Mouse (Mus musculus) c-Kit-negative CD71-positive TER-119-positive erythroid progenitor cells, embryonic 14.5 days (primary cell): ENCODE data around the gene Ccdc42.

ENCODE experiments used
- DNase-seq: peaks from one replicate; pipeline ENCODE4 v3.0.0-alpha.2; 2013; ENCODE audit warnings: low read depth, low spot score

Ccdc42 gene

GRCm38 (mm10) chr11:68586721-68587120, at the start of gene Ccdc42:
Ccdc42 (plus strand) TSS chr11:68587021.
- DNase-seq = no peak

- DNase-seq = no peak
These were observed 47.2 kb upstream of the Ccdc42 start for GRCm38 (mm10) chr11:68539621-68540020.

DNA sequence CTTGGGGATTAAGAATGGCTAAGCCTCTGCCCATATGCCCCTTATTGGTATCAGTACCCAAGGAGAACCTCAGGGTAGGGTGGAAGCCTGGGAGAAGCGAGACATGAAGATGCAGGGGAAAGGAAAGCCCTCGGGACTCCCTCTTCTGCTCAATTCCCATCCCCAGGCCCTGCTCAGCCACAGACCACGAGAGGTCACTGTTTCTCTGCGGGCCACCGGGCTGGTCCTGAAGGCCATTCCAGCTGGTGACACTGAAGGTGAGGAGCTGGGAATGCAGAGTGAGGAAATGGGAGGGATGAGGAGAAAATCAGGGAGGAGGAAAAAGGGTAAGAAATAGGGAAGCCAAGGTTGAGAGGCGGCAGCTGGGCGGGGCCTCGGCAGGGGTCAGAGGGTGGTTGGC, 42.3 kb upstream of the Ccdc42 start:
- no peak for DNase-seq

DNA sequence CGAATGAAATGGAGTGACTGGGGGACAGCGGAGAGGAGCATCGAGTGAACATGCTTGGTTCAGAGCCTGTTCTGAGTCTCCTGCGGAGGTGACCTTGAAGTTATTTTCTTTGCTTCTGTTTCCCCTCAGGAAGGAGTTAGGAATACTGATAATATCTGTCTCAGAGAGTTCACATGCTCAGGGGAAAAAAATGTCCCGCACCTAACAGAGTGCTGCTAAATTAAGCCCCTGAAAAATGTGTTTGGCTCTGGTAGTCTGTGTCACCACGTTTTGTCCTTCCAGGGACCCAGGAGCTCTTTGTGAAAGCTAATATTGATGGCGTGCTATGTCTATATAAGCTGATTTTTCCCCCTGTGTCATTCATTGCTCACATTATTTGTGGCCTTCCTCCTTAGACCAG, 41.6 kb upstream of the Ccdc42 start:
- DNase-seq = no peak

DNA sequence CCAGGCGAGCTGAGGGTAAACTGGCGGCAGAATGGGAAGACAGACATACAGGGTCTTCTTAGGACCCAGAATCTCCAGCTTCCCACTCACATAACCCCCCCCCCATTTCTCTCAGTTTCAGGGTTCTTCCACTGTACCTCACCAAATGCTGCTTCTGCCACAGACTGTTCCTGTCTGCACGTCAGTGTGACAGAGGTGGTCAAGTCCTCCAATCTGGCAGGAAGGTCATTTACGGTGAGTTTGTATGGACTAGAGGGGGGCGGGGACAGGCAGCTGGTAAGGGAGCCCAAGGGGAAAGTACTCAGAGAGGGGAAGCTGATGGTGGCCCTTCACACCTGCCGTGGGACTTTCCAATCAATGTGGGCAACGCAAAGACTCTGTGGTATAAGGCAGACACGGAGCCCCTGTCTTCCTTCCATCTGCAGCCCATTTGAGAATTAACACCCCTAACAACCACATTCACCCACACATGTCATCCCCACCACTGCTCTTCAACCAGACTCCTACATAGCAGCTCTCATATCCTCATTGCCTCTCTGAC, 41.1 kb upstream of the Ccdc42 start:
- DNase-seq = no peak

- DNase-seq = no peak
These were observed 39.3 kb upstream of the Ccdc42 start for GRCm38 (mm10) chr11:68547484-68547883.

- no peak for DNase-seq
These were observed 37.2 kb upstream of the Ccdc42 start for GRCm38 (mm10) chr11:68549597-68549996.

DNA sequence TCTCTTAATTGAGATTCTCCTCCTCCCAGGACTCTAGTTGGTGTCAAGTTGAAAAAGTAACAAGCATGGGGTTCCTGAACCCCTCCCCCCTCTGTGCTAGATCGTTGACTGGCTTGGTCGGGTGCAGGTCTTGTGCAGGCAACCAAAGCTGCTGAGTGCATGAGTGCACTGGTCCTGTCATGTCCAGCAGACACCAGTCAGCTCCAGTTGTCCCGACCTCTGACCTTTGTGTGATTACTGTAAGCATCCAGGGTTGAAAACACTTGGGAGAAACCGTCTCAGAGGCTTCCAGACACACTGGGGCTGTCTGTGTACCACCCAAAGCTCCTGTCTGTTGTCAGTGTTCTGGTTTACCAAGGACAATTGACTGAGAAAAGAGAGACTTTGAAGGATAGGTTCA, 36.5 kb upstream of the Ccdc42 start:
- DNase-seq = no peak

GRCm38 (mm10) chr11:68553981-68554471, 32.8 kb upstream of the Ccdc42 start:
- no peak for DNase-seq

- no peak for DNase-seq
These were observed 30.8 kb upstream of the Ccdc42 start, which contains the start of gene Mfsd6l for GRCm38 (mm10) chr11:68555918-68556584. Mfsd6l (plus strand) TSS chr11:68556186.

GRCm38 (mm10) chr11:68559546-68559945, 27.3 kb upstream of the Ccdc42 start:
- DNase-seq = no peak

DNA sequence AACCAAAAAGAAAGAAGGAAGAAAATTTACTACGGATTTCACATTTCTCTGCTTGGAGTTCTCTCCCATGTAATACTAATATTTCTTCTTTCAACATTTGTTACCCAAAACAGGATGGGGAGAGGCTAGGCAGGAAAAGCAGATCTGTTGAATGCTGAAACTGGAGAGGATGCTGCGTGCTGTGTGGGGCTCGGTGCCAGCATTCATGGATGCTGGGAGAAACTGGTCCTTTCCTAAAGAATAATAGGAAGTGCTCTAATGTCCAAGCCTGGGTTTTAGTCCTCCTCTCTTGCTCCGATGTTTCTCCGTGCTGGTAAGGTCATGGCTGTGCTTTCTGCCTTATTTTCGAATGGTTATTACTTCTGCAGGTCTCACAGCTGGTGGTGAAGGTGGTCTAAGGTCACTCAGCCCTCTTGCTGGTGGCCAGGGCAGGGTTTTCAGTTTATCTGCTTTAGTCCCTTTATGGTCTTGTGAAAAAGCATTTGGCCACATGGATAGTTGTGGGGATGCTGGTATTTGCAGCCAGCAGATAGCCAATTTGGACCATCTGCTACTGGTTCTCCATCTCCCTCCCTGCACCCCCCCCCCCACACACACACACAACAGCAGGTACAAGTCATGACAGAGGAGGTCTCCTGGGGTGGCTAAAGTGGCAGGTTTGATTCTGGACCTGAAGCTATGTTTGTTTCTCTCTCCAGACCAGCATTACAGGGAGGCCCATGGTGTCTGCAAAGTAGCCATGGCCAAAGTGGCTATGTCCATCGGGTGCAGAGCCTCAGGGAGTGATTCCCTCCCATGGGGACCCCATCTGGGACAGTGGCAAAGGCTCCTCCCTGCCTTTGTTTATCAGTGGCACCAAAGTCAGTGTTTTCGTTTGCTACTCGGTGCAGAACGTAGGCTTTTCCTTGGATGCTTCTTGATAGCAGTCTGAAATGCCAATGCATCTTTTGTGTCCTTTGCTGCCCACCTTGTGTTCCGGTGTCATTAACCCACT, 24.6 kb upstream of the Ccdc42 start:
- DNase-seq = no peak

DNA sequence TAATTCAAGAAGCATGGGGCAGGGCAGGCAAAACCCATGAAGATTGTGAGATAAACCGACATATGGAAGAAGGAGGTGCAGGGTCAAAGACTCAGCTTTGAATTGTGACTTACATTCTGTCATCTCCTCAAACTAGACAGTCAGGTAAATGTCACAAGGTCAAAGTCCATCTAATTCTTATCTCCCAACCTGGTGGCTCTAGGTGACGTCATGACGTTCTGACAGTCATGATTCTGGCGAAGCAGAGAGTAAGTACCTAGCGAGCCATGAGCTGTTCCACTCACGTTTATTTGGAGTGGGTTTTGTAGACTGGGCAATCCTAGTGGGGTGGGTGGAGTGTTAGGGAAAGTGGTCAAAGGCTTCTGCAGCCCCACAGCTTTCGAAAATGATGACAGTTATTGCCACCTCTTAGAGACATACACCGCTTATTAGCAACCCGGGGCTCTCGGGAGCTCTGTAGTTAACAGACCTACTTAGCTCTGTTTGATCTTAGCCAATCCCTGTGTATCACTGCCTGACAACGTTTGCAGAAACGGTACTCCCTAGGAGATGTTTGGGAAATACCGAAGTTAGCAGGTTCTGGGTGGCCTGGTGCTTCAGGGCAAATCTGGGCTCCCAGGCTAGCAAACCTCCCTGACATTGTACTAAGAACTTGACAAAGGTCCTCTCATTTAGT, 22.3 kb upstream of the Ccdc42 start:
- DNase-seq = no peak

DNA sequence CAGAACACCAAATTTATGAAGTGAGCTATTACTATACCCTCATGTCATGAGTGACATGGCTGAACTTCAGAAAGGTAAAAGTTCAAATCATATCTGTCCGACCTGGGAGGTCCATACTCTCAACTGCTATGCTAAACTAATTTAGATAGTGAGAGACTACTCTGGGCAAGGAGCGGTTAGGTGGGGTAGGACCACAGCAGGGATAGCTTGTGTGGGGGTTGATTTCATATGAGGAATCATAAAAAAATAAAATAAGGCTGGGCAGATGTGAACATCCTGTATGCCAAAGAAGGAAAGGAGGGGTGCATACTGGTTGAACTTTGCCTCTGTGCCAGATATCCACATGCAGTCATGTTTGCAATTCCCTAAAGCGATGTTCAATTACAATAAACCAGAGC, 21.8 kb upstream of the Ccdc42 start:
- DNase-seq = no peak

GRCm38 (mm10) chr11:68566447-68567059, 20.3 kb upstream of the Ccdc42 start:
- DNase-seq = peak; percentile 17

- DNase-seq = no peak
These were observed 16.0 kb upstream of the Ccdc42 start for GRCm38 (mm10) chr11:68570861-68571260.

DNA sequence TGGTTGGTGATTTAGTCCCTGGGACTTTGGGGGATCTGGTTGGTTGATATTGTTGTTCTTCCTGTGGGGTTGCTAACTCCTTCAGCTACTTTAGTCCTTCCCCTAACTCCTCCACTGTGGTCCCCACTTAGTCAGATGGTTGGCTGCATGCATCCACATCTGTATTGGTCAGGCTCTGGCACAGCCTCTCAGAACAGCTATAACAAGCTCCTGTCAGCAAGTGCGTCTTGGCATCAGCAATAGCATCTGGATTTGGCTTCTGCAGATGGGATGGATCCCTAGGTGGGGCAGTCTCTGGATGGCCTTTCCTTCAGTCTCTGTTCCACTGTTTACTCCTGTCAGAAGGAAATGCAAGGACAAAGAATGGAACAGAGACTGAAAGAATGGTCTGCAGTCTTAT, 9.7 kb upstream of the Ccdc42 start:
- no peak for DNase-seq

DNA sequence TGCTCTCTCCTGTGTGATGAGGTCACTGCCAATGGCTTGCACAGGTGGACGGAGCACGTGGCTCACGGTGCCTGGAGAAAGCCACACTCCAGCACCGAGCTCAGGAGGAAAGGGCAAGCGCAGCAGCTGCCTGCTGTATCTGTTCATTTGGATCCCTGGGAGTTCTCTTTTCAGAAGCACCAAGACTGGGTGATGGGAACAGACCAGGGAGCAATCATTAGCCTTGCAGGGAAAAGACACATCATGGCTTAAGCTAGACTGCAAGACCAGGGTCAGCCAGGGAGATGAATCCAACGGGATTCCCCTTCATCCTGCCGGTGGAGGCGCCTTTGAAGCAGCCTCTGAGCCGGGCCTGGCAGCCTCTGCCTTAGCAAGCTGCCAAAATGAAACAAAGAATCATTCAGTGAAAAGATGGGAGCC, 7.3 kb upstream of the Ccdc42 start:
- no peak for DNase-seq

DNA sequence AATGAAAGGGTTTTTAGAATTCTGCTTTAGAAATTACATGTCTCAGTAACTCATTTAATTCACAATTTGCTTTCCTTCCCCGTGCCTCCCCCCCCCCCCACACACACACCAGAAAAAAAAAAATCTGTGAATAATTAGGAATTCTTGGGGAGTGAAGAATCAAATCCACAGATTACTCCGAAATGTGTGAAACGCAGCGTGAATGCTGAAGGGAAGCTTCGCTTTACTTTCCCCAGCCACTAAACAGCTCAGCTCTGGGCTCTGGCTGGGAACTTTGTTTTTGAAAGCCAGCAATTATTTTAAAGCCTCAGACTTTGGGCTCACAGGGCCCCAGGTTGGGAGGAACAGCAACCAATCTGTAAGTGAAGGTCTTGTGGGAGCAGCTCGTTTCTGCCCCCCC, 6.3 kb upstream of the Ccdc42 start:
- no peak for DNase-seq

GRCm38 (mm10) chr11:68583225-68583624, 3.6 kb upstream of the Ccdc42 start:
- no peak for DNase-seq

DNA sequence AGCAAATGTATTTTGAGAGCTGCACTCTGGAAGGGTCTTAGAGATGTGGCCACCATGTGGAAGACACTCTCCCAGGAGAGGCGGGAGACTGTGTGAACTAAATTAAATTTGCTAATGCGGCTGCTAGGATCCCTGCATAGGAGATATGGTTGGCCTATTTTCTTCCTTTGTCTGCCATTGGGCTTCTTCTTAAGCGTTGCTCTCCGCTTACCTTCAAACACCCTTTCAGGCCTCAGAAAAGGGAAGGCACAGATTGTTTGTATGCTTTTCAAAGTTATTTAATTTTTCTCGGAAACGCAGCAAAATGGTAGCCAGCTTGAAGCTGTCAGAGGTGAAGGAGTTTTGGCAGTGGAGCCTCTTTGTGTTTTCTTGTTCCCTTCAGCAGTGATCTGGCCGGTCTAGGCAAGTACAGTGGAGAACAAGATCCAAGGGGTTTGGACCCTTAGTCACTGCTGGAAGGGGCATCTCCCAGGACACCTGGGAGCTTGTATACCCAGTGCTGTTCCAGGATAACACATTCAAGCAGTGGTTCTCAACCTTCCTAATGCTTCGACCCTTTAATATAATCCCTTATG, 2.8 kb upstream of the Ccdc42 start:
- no peak for DNase-seq
